Mouse (Mus musculus): ENCODE data around the gene E130218I03Rik. TPM values are rescaled to one million over a fixed set of nuclear protein-coding genes. Genes with fewer than 3 reads are reported as not detected.

The E130218I03Rik gene
- polyA plus RNA-seq, 1 experiment from 2014 or later, result 0.21 TPM

DNA sequence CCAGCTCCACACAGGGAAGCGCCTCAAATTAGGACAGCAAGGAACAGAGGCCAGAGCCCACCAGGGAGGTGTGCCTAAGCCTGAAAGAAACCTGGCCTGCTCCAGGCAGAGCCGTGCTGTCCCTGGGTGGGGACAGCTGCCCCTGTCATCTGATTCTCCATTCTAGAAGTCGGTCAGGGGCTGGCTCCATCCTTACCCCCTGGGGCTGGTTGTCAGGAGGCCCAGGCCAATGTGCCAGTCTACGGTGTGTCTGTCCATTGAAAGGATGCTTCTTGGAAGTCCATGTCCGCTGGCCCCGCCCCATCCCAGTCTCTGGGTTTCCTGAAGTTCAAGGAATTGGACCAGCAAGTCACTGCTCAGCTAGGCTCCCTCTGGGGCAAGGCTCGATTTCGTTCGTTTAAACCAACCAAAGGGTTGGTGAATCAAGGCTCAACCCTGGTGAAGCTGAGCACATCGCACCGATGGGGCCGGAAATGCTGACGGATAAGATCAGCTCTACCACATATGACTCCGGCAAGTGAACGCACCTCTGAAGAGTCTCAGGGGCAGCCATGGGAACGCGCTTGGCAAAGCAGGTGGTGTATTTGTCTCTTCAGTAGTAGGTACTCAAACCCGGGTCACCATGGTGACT lies 49.7 kb downstream of the E130218I03Rik start:
- DNase-seq, result no peak
- Histone ChIP-seq H3K4me3 (replicated peaks) (no peak overlapping the region), H3K4me2 (no peak overlapping the region), H3K4me1 (replicated peaks) (peaks cover 14% of the 10 kb centered on the region), H3K9ac (no peak overlapping the region), H3K27me3 (peaks cover 18% of the 10 kb centered on the region), H3K27ac (no peak overlapping the region), H3K36me3 (no peaks in the 10 kb centered on the region), H3K9me3 (replicated peaks) (no peaks in the 10 kb centered on the region; the same call in 1 of the 2 replicates)
- WGBS (ENCODE audit: insufficient replicate concordance), result 57% methylated on average over 18 of the region's 18 CpGs
- ATAC-seq (ENCODE audit: low read depth), result no peak

DNA sequence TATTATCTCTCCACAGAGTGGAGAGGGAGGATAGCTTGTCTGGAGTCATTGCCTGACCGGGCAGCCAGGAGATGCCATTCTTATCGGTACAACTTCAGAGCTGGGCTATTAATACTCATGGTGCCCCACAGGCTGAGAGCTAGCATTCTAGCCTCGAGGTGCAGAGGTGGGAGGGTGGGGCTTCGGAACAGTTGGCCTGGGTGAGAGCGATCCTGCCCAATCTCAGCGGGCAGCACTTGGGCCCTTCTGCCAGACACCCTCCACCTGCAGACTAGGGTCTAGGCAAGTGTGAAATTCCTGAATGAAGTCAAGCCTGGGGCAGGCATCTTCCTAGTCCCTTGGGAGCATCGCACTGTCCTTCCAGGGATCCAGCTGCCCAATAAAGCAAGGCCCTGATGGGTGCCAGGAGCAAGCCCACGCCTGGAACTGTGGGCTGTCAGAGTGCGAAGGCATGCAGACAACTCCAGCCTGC lies 50.3 kb downstream of the E130218I03Rik start:
- WGBS (ENCODE audit: insufficient replicate concordance), result 37% methylated on average over 9 of the region's 9 CpGs
- Histone ChIP-seq H3K9ac (no peak overlapping the region), H3K9me3 (replicated peaks) (no peaks in the 10 kb centered on the region; the same call in 1 of the 2 replicates), H3K36me3 (no peaks in the 10 kb centered on the region), H3K27ac (no peak overlapping the region), H3K4me3 (replicated peaks) (no peak overlapping the region), H3K4me1 (replicated peaks) (peaks cover 9% of the 10 kb centered on the region), H3K27me3 (peaks cover 18% of the 10 kb centered on the region), H3K4me2 (no peak overlapping the region)
- ATAC-seq (ENCODE audit: low read depth), result no peak
- no peak for DNase-seq

Other genes with a start within 250 kb of the E130218I03Rik start
- 19.7 and 23.5 TPM in 2 replicates for gene Dhdds, start 242.7 kb upstream of the E130218I03Rik start, polyA plus RNA-seq (2015; fragmentation: Nextera tagmentation; extraction: Ambion mirVana)
- gene Lin28a, start 224.8 kb upstream of the E130218I03Rik start, polyA plus RNA-seq (2015; fragmentation: Nextera tagmentation; extraction: Ambion mirVana), result 1.8 and 2.0 TPM in 2 replicates
- not detected in 2 replicates for gene Zfp683, start 189.8 kb upstream of the E130218I03Rik start, polyA plus RNA-seq (2015; fragmentation: Nextera tagmentation; extraction: Ambion mirVana)
- 0.22 and 0.25 TPM in 2 replicates for gene Crybg2, start 182.8 kb upstream of the E130218I03Rik start, polyA plus RNA-seq (2015; fragmentation: Nextera tagmentation; extraction: Ambion mirVana)
- 24.6 and 27.7 TPM in 2 replicates for gene Cd52, start 148.6 kb upstream of the E130218I03Rik start, polyA plus RNA-seq (2015; fragmentation: Nextera tagmentation; extraction: Ambion mirVana)
- 1.7 and 2.3 TPM in 2 replicates for gene Ubxn11, start 141.1 kb upstream of the E130218I03Rik start, polyA plus RNA-seq (2015; fragmentation: Nextera tagmentation; extraction: Ambion mirVana)
- gene Sh3bgrl3, start 114.9 kb upstream of the E130218I03Rik start, polyA plus RNA-seq (2015; fragmentation: Nextera tagmentation; extraction: Ambion mirVana), result 158 and 171 TPM in 2 replicates
- 27.8 and 35.1 TPM in 2 replicates for gene Cep85, start 56.5 kb upstream of the E130218I03Rik start, polyA plus RNA-seq (2015; fragmentation: Nextera tagmentation; extraction: Ambion mirVana)
- not detected in 2 replicates for gene Gm7534, start 40.7 kb upstream of the E130218I03Rik start, polyA plus RNA-seq (2015; fragmentation: Nextera tagmentation; extraction: Ambion mirVana)
- gene Catsper4, start 16.3 kb upstream of the E130218I03Rik start, polyA plus RNA-seq (2015; fragmentation: Nextera tagmentation; extraction: Ambion mirVana), result not detected in 2 replicates
- gene Cnksr1, start 5.3 kb upstream of the E130218I03Rik start, polyA plus RNA-seq (2015; fragmentation: Nextera tagmentation; extraction: Ambion mirVana), result 0.05 and 0.07 TPM in 2 replicates
- 10.6 and 11.3 TPM in 2 replicates for gene Zfp593, start 1.9 kb downstream of the E130218I03Rik start, polyA plus RNA-seq (2015; fragmentation: Nextera tagmentation; extraction: Ambion mirVana)
- gene Gm30191, start 3.3 kb downstream of the E130218I03Rik start, polyA plus RNA-seq (2015; fragmentation: Nextera tagmentation; extraction: Ambion mirVana), result not detected in 2 replicates
- gene Grrp1, start 10.4 kb downstream of the E130218I03Rik start, polyA plus RNA-seq (2015; fragmentation: Nextera tagmentation; extraction: Ambion mirVana), result 0.61 and 0.83 TPM in 2 replicates
- gene Pdik1l, start 44.2 kb downstream of the E130218I03Rik start, polyA plus RNA-seq (2015; fragmentation: Nextera tagmentation; extraction: Ambion mirVana), result 12.3 and 15.7 TPM in 2 replicates
- 0.14 and 0.24 TPM in 2 replicates for gene Trim63, start 71.5 kb downstream of the E130218I03Rik start, polyA plus RNA-seq (2015; fragmentation: Nextera tagmentation; extraction: Ambion mirVana)
- not detected in 2 replicates for gene Slc30a2, start 99.5 kb downstream of the E130218I03Rik start, polyA plus RNA-seq (2015; fragmentation: Nextera tagmentation; extraction: Ambion mirVana)
- gene Extl1, start 140.2 kb downstream of the E130218I03Rik start, polyA plus RNA-seq (2015; fragmentation: Nextera tagmentation; extraction: Ambion mirVana), result 0.15 and 0.18 TPM in 2 replicates
- gene Pafah2, start 152.7 kb downstream of the E130218I03Rik start, polyA plus RNA-seq (2015; fragmentation: Nextera tagmentation; extraction: Ambion mirVana), result 3.7 and 5.1 TPM in 2 replicates
- gene Stmn1, start 224.7 kb downstream of the E130218I03Rik start, polyA plus RNA-seq (2015; fragmentation: Nextera tagmentation; extraction: Ambion mirVana), result 514 and 581 TPM in 2 replicates

All from liver, embryonic 13.5 days (tissue).